Comparison of ENCODE assay signal across 11 mouse cellular contexts in genomic region chr15:25276227-25276626, GRCm38 (mm10).
"Had no signal": no experiment of that assay in that cellular context is flagged by ENCODE, and none has a peak within 500 bp of the region (broad histone marks: within the 10 kb centered on the region; RNA-seq: fewer than 3 reads in every experiment).

No protein-coding gene starts in this region.

- H3K9ac ChIP-seq: limb, embryonic 13.5 days; liver, embryonic 14.5 days; midbrain, embryonic 13.5 days had no signal

- H3K4me2 ChIP-seq: limb, embryonic 13.5 days; midbrain, embryonic 13.5 days had no signal

- H3K4me3 ChIP-seq: limb, embryonic 13.5 days; midbrain, embryonic 13.5 days had no signal

- H3K27me3 ChIP-seq: midbrain, embryonic 13.5 days had no signal

- H3K36me3 ChIP-seq: limb, embryonic 13.5 days; midbrain, embryonic 13.5 days had no signal

- ATAC-seq: inflammation-experienced regulatory T-cells, adult 6 months; intestine, postnatal 0 days; midbrain, embryonic 13.5 days had no signal

- H3K4me1 ChIP-seq: limb, embryonic 13.5 days had no signal

- H3K27ac ChIP-seq: limb, embryonic 13.5 days; liver, embryonic 14.5 days; midbrain, embryonic 13.5 days had no signal

- DNase-seq: layer of hippocampus, adult 9-11 months; left cerebral cortex, postnatal 4 days; lung, adult 18-20 months; lung, postnatal 36 days; thymus, adult 18-20 months; thymus, postnatal 14 days had no signal

- H3K9me3 ChIP-seq: limb, embryonic 13.5 days; midbrain, embryonic 13.5 days had no signal
